13 mouse cellular contexts compared by ENCODE assay signal in the genomic region with DNA sequence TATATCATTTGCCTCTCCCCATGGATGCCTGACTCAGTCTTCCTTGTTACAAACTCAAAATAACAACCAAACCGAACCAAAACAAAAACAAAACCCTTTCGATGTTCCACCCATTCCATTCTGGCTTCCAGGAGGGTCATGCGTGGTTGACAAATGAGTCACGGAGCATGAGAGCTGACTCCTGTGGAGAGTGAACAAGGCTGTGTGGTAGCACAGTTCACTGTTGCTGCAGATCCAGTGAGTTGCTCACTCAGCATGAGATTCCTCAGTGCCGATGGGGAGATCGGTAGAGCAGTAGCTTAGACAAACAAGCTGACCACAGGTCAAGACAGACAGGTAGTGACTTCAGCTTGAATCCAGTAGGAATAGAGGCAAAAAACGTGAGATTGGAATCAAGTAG. TPM values are rescaled to one million over a fixed set of nuclear protein-coding genes. Genes with fewer than 3 reads are reported as not detected.
DNase-seq lines count a peak whose midpoint lies in the region; ATAC-seq and TF ChIP-seq lines count a peak whose summit lies in the region.
"Had no signal": no experiment of that assay in that cellular context is flagged by ENCODE, and none has a peak within 500 bp of the region (broad histone marks: within the 10 kb centered on the region; RNA-seq: fewer than 3 reads in every experiment).

No protein-coding gene starts in this region.

- no peaks in the 10 kb centered on the region for H3K27me3 ChIP-seq in midbrain, embryonic 11.5 days (ENCODE audit: control insufficient read depth, insufficient read depth, low read length)
- no peaks in the 10 kb centered on the region for H3K27me3 ChIP-seq in midbrain, embryonic 16.5 days (ENCODE audit: control insufficient read depth, insufficient read depth, low read depth, low read length)
- H3K27me3 ChIP-seq: forebrain, embryonic 12.5 days; intestine, embryonic 15.5 days had no signal

- peak; percentile 55 for ATAC-seq in frontal cortex, adult (ENCODE audit: low TSS enrichment)
- no peak for ATAC-seq in midbrain, embryonic 11.5 days (ENCODE audit: low FRiP score)
- ATAC-seq in midbrain, embryonic 16.5 days, result no peak
- ATAC-seq: intestine, embryonic 15.5 days had no signal

- no peak overlapping the region for H3K4me2 ChIP-seq in midbrain, embryonic 11.5 days
- no peak overlapping the region for H3K4me2 ChIP-seq in midbrain, embryonic 16.5 days (ENCODE audit: low read length)
- H3K4me2 ChIP-seq: forebrain, embryonic 12.5 days; intestine, embryonic 15.5 days had no signal

- WGBS in midbrain, embryonic 11.5 days, result 29% methylated on average over 7 of the region's 7 CpGs
- 25% methylated on average over 7 of the region's 7 CpGs for WGBS in midbrain, embryonic 16.5 days
- 27% methylated on average over 7 of the region's 7 CpGs for WGBS in olfactory bulb, adult 2 months

- DNase-seq in frontal cortex, postnatal 25 days (ENCODE audit: low spot score in 2 of 2), result no peak
- DNase-seq in midbrain, embryonic 11.5 days (ENCODE audit: low spot score, missing footprints), result peak; percentile 78
- peak; percentile 24 to 25 for DNase-seq in adrenal gland, postnatal 36 days
- DNase-seq in thymus, postnatal 25 days, result no peak
- DNase-seq: layer of hippocampus, postnatal 36 days; liver; thymus, adult 18-20 months had no signal

- H3K9ac ChIP-seq in midbrain, embryonic 11.5 days (ENCODE audit: low read length), result no peak overlapping the region
- H3K9ac ChIP-seq in midbrain, embryonic 16.5 days (ENCODE audit: low read depth, low read length), result no peak overlapping the region
- H3K9ac ChIP-seq: forebrain, embryonic 12.5 days; intestine, embryonic 15.5 days had no signal

- H3K4me3 ChIP-seq in midbrain, embryonic 11.5 days (ENCODE audit: low read depth, low read length), result no peak overlapping the region
- H3K4me3 ChIP-seq in midbrain, embryonic 16.5 days (ENCODE audit: low read depth, low read length), result no peak overlapping the region
- no peak overlapping the region for H3K4me3 ChIP-seq in olfactory bulb, adult 2 months (ENCODE audit: insufficient read depth, low read depth, low read length)
- H3K4me3 ChIP-seq: forebrain, embryonic 12.5 days; intestine, embryonic 15.5 days had no signal

- H3K27ac ChIP-seq in midbrain, embryonic 11.5 days (ENCODE audit: low read depth, low read length), result no peak overlapping the region
- no peak overlapping the region for H3K27ac ChIP-seq in midbrain, embryonic 16.5 days (ENCODE audit: low read length)
- H3K27ac ChIP-seq in olfactory bulb, adult 2 months (ENCODE audit: insufficient read depth, low read depth, low read length), result 0 out of 2 replicates have a peak overlapping the region, but pooled peaks have one; percentile 20
- H3K27ac ChIP-seq: forebrain, embryonic 12.5 days; intestine, embryonic 15.5 days had no signal

- no peak for TF ChIP-seq CTCF in olfactory bulb, adult 2 months (IDR thresholded peaks at IDR 0.05; ENCODE audit: insufficient read depth, low read depth, low read length)

- peaks cover 11% of the 10 kb centered on the region for H3K4me1 ChIP-seq in midbrain, embryonic 11.5 days (ENCODE audit: control insufficient read depth, insufficient read depth, low read length)
- H3K4me1 ChIP-seq in midbrain, embryonic 16.5 days (ENCODE audit: control insufficient read depth, insufficient read depth, low read length), result no peaks in the 10 kb centered on the region
- H3K4me1 ChIP-seq in olfactory bulb, adult 2 months (ENCODE audit: control insufficient read depth, insufficient read depth, low read length), result 0 out of 2 replicates have a peak, but pooled peaks cover 6% of the 10 kb centered on the region
- H3K4me1 ChIP-seq: intestine, embryonic 15.5 days had no signal

- TF ChIP-seq POLR2A in olfactory bulb, adult 2 months (IDR thresholded peaks at IDR 0.05; ENCODE audit: insufficient read depth, low read depth, low read length), result no peak

- H3K9me3 ChIP-seq in midbrain, embryonic 11.5 days (ENCODE audit: control insufficient read depth, low read length), result no peaks in the 10 kb centered on the region
- H3K9me3 ChIP-seq in midbrain, embryonic 16.5 days (replicated peaks; ENCODE audit: control insufficient read depth, low read length, poor library complexity, severe bottlenecking), result no peaks in the 10 kb centered on the region
- H3K9me3 ChIP-seq: forebrain, embryonic 12.5 days; intestine, embryonic 15.5 days had no signal

- no peaks in the 10 kb centered on the region for H3K36me3 ChIP-seq in midbrain, embryonic 11.5 days (ENCODE audit: control insufficient read depth, insufficient read depth, low read length)
- no peaks in the 10 kb centered on the region for H3K36me3 ChIP-seq in midbrain, embryonic 16.5 days (ENCODE audit: control insufficient read depth, insufficient read depth, low read length)
- H3K36me3 ChIP-seq: forebrain, embryonic 12.5 days; intestine, embryonic 15.5 days had no signal

RNA-seq across cellular contexts. Expression of a gene that starts 12.8 kb away (rescaled TPM):
- polyA plus RNA-seq in midbrain, embryonic 11.5 days (2014; fragmentation: Nextera tagmentation; extraction: Ambion mirVana), result 0.11 and 0.33 TPM in 2 replicates
- polyA plus RNA-seq in midbrain, embryonic 16.5 days (2015; fragmentation: Nextera tagmentation; extraction: Ambion mirVana), result 0.16 and 0.34 TPM in 2 replicates
- under 1 TPM; 0.26 TPM for total RNA-seq in adrenal gland, postnatal 36 days (2021)
- polyA plus RNA-seq in olfactory bulb, adult 2 months (2012; ENCODE audit: insufficient read depth, insufficient read length, low replicate concordance, missing spikeins), result not detected in 2 replicates
- total RNA-seq: common myeloid progenitor, adult 5-6 weeks had no signal

Comparison
In these comparisons a context has a peak if more than half of its experiments do, and no peak if none do; other contexts are left out.
1. DNase-seq: peak in midbrain, embryonic 11.5 days (single experiment) and adrenal gland, postnatal 36 days (2 of 2); none in frontal cortex, postnatal 25 days (0 of 2) and thymus, postnatal 25 days (single experiment).